24 mouse cellular contexts compared by ENCODE assay signal in the genomic region with DNA sequence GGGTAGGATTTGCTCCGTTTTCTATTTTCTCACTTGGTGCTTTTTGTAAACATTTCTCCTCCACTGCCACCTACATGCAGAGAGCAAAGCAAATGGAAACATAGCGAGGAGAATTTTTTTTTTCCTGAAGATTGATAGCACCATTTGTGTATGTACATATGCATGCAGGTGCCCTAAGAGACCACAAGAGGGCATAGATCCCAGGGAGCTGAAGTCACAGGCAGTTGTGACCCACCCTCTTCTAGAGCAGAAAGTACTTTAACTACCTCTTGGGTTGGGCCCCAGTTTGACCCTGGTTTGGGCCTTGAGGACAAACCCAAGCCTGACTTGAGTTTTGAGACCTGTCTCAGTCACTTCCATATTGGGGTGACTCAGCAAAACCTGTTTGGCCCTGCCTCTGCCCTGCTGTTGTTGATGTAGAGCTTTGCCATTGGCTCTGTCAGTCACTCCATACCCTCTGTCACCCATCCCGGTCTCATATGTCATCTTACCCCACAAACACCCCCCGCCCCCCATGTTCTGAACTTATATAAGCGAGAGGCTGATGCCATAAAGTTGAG. TPM values are rescaled to one million over a fixed set of nuclear protein-coding genes. Genes with fewer than 3 reads are reported as not detected.
DNase-seq lines count a peak whose midpoint lies in the region; TF ChIP-seq lines count a peak whose summit lies in the region.
"Had no signal": no experiment of that assay in that cellular context is flagged by ENCODE, and none has a peak within 500 bp of the region (broad histone marks: within the 10 kb centered on the region; RNA-seq: fewer than 3 reads in every experiment).

No protein-coding gene starts in this region.

- no peak for DNase-seq in layer of hippocampus, adult 2 months (ENCODE audit: low spot score in 2 of 2)
- no peak for DNase-seq in layer of hippocampus, adult 11-12 months (ENCODE audit: low spot score)
- DNase-seq in CH12.LX (ENCODE audit: extremely low read depth) (no peak), MEL (ENCODE audit: low read depth, low spot score) (peak; percentile 63)
- DNase-seq in induced T-regulatory cell, adult 2 months (ENCODE audit: low read depth): peak; percentile 37
- DNase-seq in left cerebral cortex, postnatal 25 days (ENCODE audit: low spot score in 2 of 2): no peak
- DNase-seq in heart, postnatal 25 days (ENCODE audit: low spot score): no peak
- DNase-seq: adrenal gland, adult 2 months; cerebellum, adult 18-20 months; cerebellum, postnatal 14 days; forebrain, postnatal 0 days; gastrocnemius, postnatal 36 days; heart, postnatal 4 days; kidney, postnatal 36 days; lung, adult 18-20 months; lung, postnatal 14 days; midbrain, embryonic 14.5 days; retina, postnatal 1 day; thymus, postnatal 25 days had no signal

- no peaks in the 10 kb centered on the region for H3K79me2 ChIP-seq in CH12.LX (replicated peaks; ENCODE audit: control insufficient read depth, extremely low read depth, insufficient read depth, poor library complexity, severe bottlenecking)
- H3K79me2 ChIP-seq in MEL (ENCODE audit: control insufficient read depth, insufficient read depth, low read length, poor library complexity): peaks cover 20% of the 10 kb centered on the region

- no peak for TF ChIP-seq EP300 in CH12.LX (IDR thresholded peaks at IDR 0.05; ENCODE audit: low read length)
- no peak for TF ChIP-seq EP300 in MEL (IDR thresholded peaks at IDR 0.05; ENCODE audit: low read depth in 1 of 2, low read length in 2 of 2)

- H3K27me3 ChIP-seq in CH12.LX (replicated peaks) (no peaks in the 10 kb centered on the region), MEL (ENCODE audit: control insufficient read depth in 1 of 2, insufficient read depth in 2 of 2, low read length in 2 of 2) (no peaks in the 10 kb centered on the region)
- H3K27me3 ChIP-seq: heart, embryonic 15.5 days; hindbrain, embryonic 15.5 days; megakaryocyte, embryonic 14.5 days; neural tube, embryonic 13.5 days had no signal

- H3K4me1 ChIP-seq in CH12.LX (ENCODE audit: control insufficient read depth in 1 of 2, insufficient read depth in 2 of 2) (peaks cover 16 to 76% of the 10 kb centered on the region in 2 experiments), MEL (ENCODE audit: control insufficient read depth in 1 of 2, insufficient read depth in 2 of 2, low read length in 2 of 2) (peaks cover 6 to 13% of the 10 kb centered on the region in 2 experiments)
- H3K4me1 ChIP-seq: heart, embryonic 15.5 days; hindbrain, embryonic 15.5 days had no signal

- TF ChIP-seq CTCF in layer of hippocampus, adult 2 months (conservative IDR thresholded peaks at IDR 0.05): peak; percentile 41
- TF ChIP-seq CTCF in CH12.LX (conservative IDR thresholded peaks at IDR 0.05 in 1 of 2, IDR thresholded peaks at IDR 0.05 in 1 of 2; ENCODE audit: low read depth in 2 of 2, low read length in 2 of 2) (peak; percentile 36 to 56; a peak in 3 of 4 replicates), MEL (IDR thresholded peaks at IDR 0.05 in 2 of 3, conservative IDR thresholded peaks at IDR 0.05 in 1 of 3; ENCODE audit: control insufficient read depth in 1 of 3, insufficient read depth in 1 of 3, low read depth in 2 of 3, low read length in 3 of 3, poor library complexity in 1 of 3, severe bottlenecking in 1 of 3) (peak; percentile 36 to 57 (median 43); a peak in 4 of 6 replicates)

- no peak overlapping the region for H3K4me2 ChIP-seq in CH12.LX (ENCODE audit: insufficient read depth, low read depth, poor library complexity, severe bottlenecking)
- H3K4me2 ChIP-seq: heart, embryonic 15.5 days; hindbrain, embryonic 15.5 days; neural tube, embryonic 13.5 days had no signal

- TF ChIP-seq POLR2A in CH12.LX (IDR thresholded peaks at IDR 0.05; ENCODE audit: low read depth, low read length) (no peak), MEL (IDR thresholded peaks at IDR 0.05; ENCODE audit: control insufficient read depth in 1 of 2, insufficient read depth in 1 of 2, low read depth in 1 of 2, low read length in 2 of 2, poor library complexity in 1 of 2) (peak in 1 of 2 experiments; percentile 34; a peak in 1 of 4 replicates)

- H3K9me3 ChIP-seq in CH12.LX (replicated peaks; ENCODE audit: low read length): peaks cover 4% of the 10 kb centered on the region
- no peaks in the 10 kb centered on the region for H3K9me3 ChIP-seq in MEL (replicated peaks; ENCODE audit: insufficient read depth, low read length)
- H3K9me3 ChIP-seq: heart, embryonic 15.5 days; hindbrain, embryonic 15.5 days; megakaryocyte, embryonic 14.5 days; neural tube, embryonic 13.5 days had no signal

- no peak overlapping the region for H3K27ac ChIP-seq in layer of hippocampus, adult 2 months
- no peak overlapping the region for H3K27ac ChIP-seq in CH12.LX (ENCODE audit: insufficient read depth, low read depth)
- H3K27ac ChIP-seq in MEL (ENCODE audit: control insufficient read depth, low read depth, low read length): peak overlapping the region; percentile 24; the same call in 1 of the 2 replicates
- H3K27ac ChIP-seq: forebrain, embryonic 10.5 days; heart, embryonic 15.5 days; hindbrain, embryonic 15.5 days; neural tube, embryonic 13.5 days had no signal

- dilution Hi-C loops in CH12.LX (cut with MboI; ENCODE audit: extremely low pct_ligation_motif_present, extremely low pct_unique_long_range_greater_than_20kb, low sequenced_read_pairs): no loop called here

- H3K9ac ChIP-seq in CH12.LX (ENCODE audit: insufficient read depth, low read depth) (no peak overlapping the region), MEL (ENCODE audit: control insufficient read depth, low read depth, low read length, poor library complexity, severe bottlenecking) (no peak overlapping the region)
- H3K9ac ChIP-seq: forebrain, postnatal 0 days; heart, embryonic 15.5 days; hindbrain, embryonic 15.5 days; neural tube, embryonic 13.5 days had no signal

- H3K36me3 ChIP-seq in CH12.LX (replicated peaks in 1 of 2; ENCODE audit: control insufficient read depth in 1 of 2, insufficient read depth in 1 of 2, low read length in 1 of 2) (peaks cover 0 to 47% of the 10 kb centered on the region in 2 experiments), MEL (ENCODE audit: control insufficient read depth in 1 of 2, insufficient read depth in 2 of 2, low read length in 2 of 2) (peaks cover 11 to 13% of the 10 kb centered on the region in 2 experiments; a peak in 3 of 4 replicates)
- H3K36me3 ChIP-seq: forebrain, embryonic 10.5 days; heart, embryonic 15.5 days; hindbrain, embryonic 15.5 days; neural tube, embryonic 13.5 days had no signal

- in situ Hi-C loops in CH12.LX (cut with MboI; ENCODE audit: low pct_ligation_motif_present, low pct_unique_long_range_greater_than_20kb, low sequenced_read_pairs): loop anchor here (5.0 kb wide), 1 partner anchor 117 kb away; no protein-coding TSS in a partner anchor

- H3K4me3 ChIP-seq in layer of hippocampus, adult 2 months: no peak overlapping the region
- H3K4me3 ChIP-seq in CH12.LX (replicated peaks in 1 of 3; ENCODE audit: low read depth in 2 of 3, low read length in 2 of 3, poor library complexity in 1 of 3) (no peak overlapping the region), MEL (ENCODE audit: control insufficient read depth in 1 of 2, insufficient read depth in 1 of 2, low read depth in 2 of 2, low read length in 2 of 2) (no peak overlapping the region)
- H3K4me3 ChIP-seq: forebrain, embryonic 10.5 days; heart, embryonic 15.5 days; hindbrain, embryonic 15.5 days; megakaryocyte, embryonic 14.5 days; neural tube, embryonic 13.5 days had no signal

- TF ChIP-seq RAD21 in CH12.LX (IDR thresholded peaks at IDR 0.05; ENCODE audit: low read depth, low read length) (peak; percentile 20), MEL (IDR thresholded peaks at IDR 0.05; ENCODE audit: low read depth, low read length) (peak; percentile 33)

- intact Hi-C loops in left cerebral cortex, postnatal 25 days (cut with DNase I): no loop called here
- intact Hi-C loops in heart, postnatal 25 days (cut with DNase I): no loop called here

TF ChIP-seq in CH12.LX, 34 proteins besides CTCF, POLR2A, EP300 and RAD21:
- TF ChIP-seq MEF2A (IDR thresholded peaks at IDR 0.05; ENCODE audit: borderline replicate concordance, low read depth, low read length): no peak
- TF ChIP-seq SMC3 (IDR thresholded peaks at IDR 0.05; ENCODE audit: low read depth, low read length): peak; percentile 52

TF ChIP-seq in MEL, 35 proteins besides CTCF, POLR2A, EP300 and RAD21:
- TF ChIP-seq TBP (IDR thresholded peaks at IDR 0.05; ENCODE audit: low read depth, low read length) (no peak), SMC3 (IDR thresholded peaks at IDR 0.05; ENCODE audit: low read depth, low read length) (peak; percentile 66), GABPA (IDR thresholded peaks at IDR 0.05; ENCODE audit: low read depth, low read length) (peak; percentile 69; the same call in 1 of the 2 replicates), ZKSCAN1 (IDR thresholded peaks at IDR 0.05; ENCODE audit: low read depth, low read length) (no peak), ZNF384 (IDR thresholded peaks at IDR 0.05; ENCODE audit: low read depth, low read length) (peak; percentile 60), HCFC1 (IDR thresholded peaks at IDR 0.05; ENCODE audit: low read depth, low read length) (peak; percentile 39; the same call in 1 of the 2 replicates), POLR2AphosphoS5 (IDR thresholded peaks at IDR 0.05; ENCODE audit: borderline replicate concordance, low read depth, low read length) (no peak), MAFK (IDR thresholded peaks at IDR 0.05; ENCODE audit: borderline replicate concordance, low read depth, low read length) (no peak), ZC3H11A (IDR thresholded peaks at IDR 0.05; ENCODE audit: low read depth, low read length) (peak; percentile 29; the same call in 1 of the 2 replicates), MXI1 (IDR thresholded peaks at IDR 0.05; ENCODE audit: low read depth, low read length) (no peak)

RNA-seq across cellular contexts. Expression of a gene that starts 9.7 kb away (rescaled TPM):
- 100 to 1,000 TPM; 108 to 117 TPM for total RNA-seq in layer of hippocampus, adult 2 months (2021)
- total RNA-seq in CH12.LX (2012; rRNA removed) (5.1 and 6.3 TPM in 2 replicates), CH12.LX (2014; rRNA removed) (7.7 TPM in 2 replicates), MEL (2012; rRNA removed) (25.4 TPM in 2 replicates)
- polyA plus RNA-seq in CH12.LX (2012; ENCODE audit: insufficient read length, low read depth) (29.8 and 29.9 TPM in 2 replicates), MEL (2012; ENCODE audit: insufficient read depth in 1 of 2, insufficient read length in 2 of 2, low read depth in 1 of 2, low replicate concordance in 2 of 2, missing spikeins in 1 of 2) (10 to 100 TPM; 18.5 to 41.1 TPM)
- total RNA-seq in left cerebral cortex, postnatal 25 days (2021): 100 to 1,000 TPM in 1 of 2 experiments, 10 to 100 TPM in 1; 94.2 to 102 TPM
- total RNA-seq in heart, postnatal 25 days (2021): 1 to 10 TPM; 1.8 to 3.4 TPM

Comparison
In these comparisons a context has a peak if more than half of its experiments do, and no peak if none do; other contexts are left out.
1. DNase-seq: peak in MEL (single experiment) and induced T-regulatory cell, adult 2 months (single experiment); none in layer of hippocampus, adult 2 months (0 of 2), layer of hippocampus, adult 11-12 months (single experiment), CH12.LX (single experiment), left cerebral cortex, postnatal 25 days (0 of 2) and heart, postnatal 25 days (single experiment).
2. Peak in every context shown above with its lines, with median percentiles within 50 percentile points of each other: CTCF ChIP-seq.